Mouse (Mus musculus) liver, postnatal 0 days (tissue): Measurements from ENCODE around the gene Tmem178. TPM values are rescaled to one million over a fixed set of nuclear protein-coding genes. Genes with fewer than 3 reads are reported as not detected.

Source experiments
- ATAC-seq: fragments of 200-750 bp; cut with Nextera tagmentation; 2 replicates; pipeline ENCODE4 v1.8.0; 2017; ENCODE audit warnings: mild to moderate bottlenecking, moderate library complexity
- DNase-seq: peaks from one replicate; pipeline ENCODE4 v3.0.0-alpha.2; 2016
- H3K27ac ChIP-seq: fragments of 300-500 bp; sonication (generic); 2 replicates; pipeline ENCODE4 v1.5.1; 2014; ENCODE audit warnings: antibody characterized with exemption, moderate library complexity, mild to moderate bottlenecking, low read depth
- H3K27me3 ChIP-seq: fragments of 300-500 bp; sonication (generic); 2 replicates; pipeline ENCODE4 v1.6.1; 2014; ENCODE audit warnings: low read length, control low read depth, mixed read lengths; ENCODE audit not compliant: insufficient read depth
- H3K36me3 ChIP-seq: fragments of 300-500 bp; sonication (generic); replicated peaks from 2 replicates; pipeline ENCODE4 v1.6.1; 2014; ENCODE audit warnings: mild to moderate bottlenecking, control low read depth, low read length, moderate library complexity, mixed read lengths; ENCODE audit not compliant: insufficient read depth
- H3K4me1 ChIP-seq: fragments of 300-500 bp; sonication (generic); 2 replicates; pipeline ENCODE4 v1.6.1; 2014; ENCODE audit warnings: antibody characterized with exemption, mild to moderate bottlenecking, control low read depth; ENCODE audit not compliant: insufficient read depth
- H3K4me2 ChIP-seq: fragments of 300-500 bp; sonication (generic); 2 replicates; pipeline ENCODE4 v1.6.1; 2014; ENCODE audit warnings: low read depth, mild to moderate bottlenecking, low read length, moderate library complexity, mixed read lengths
- H3K4me3 ChIP-seq: fragments of 300-500 bp; sonication (generic); 2 replicates; pipeline ENCODE4 v1.5.1; 2014; ENCODE audit warnings: low read depth, low read length
- H3K9ac ChIP-seq: fragments of 300-500 bp; sonication (generic); replicated peaks from 2 replicates; pipeline ENCODE4 v1.6.1; 2014; ENCODE audit warnings: mild to moderate bottlenecking, moderate library complexity
- H3K9me3 ChIP-seq: fragments of 300-500 bp; sonication (generic); 2 replicates; pipeline ENCODE4 v1.6.1; 2016; ENCODE audit warnings: mild to moderate bottlenecking, control low read depth, low read length, mixed read lengths
- CTCF ChIP-seq: sonication (generic); IDR thresholded peaks from 2 replicates; pipeline ENCODE4 v1.5.1; 2016; ENCODE audit warnings: antibody characterized with exemption, low read depth
- EP300 ChIP-seq: IDR thresholded peaks from 2 replicates; pipeline ENCODE4 v1.6.1; 2016; ENCODE audit warnings: antibody characterized with exemption, low read depth, mild to moderate bottlenecking
- WGBS: fragments of 180-500 bp; shearing (Covaris S2); extraction: QIAGEN DNeasy Blood & Tissue Kit; methylation state at CpG from one replicate; pipeline ENCODE4 v1.1.7; 2014; ENCODE audit not compliant: insufficient replicate concordance; 5-methylcytosine and 5-hydroxymethylcytosine counted together
- polyA plus RNA-seq: library from polyadenylated mRNA; unstranded; fragments of >200 nt; fragmentation: Nextera tagmentation; extraction: Ambion mirVana; gene quantifications from 2 replicates; pipeline ENCODE4 v1.2.1, GENCODE M21; 2015

The Tmem178 gene
- polyA plus RNA-seq, 1 experiment from 2014 or later = 0.38 TPM

DNA sequence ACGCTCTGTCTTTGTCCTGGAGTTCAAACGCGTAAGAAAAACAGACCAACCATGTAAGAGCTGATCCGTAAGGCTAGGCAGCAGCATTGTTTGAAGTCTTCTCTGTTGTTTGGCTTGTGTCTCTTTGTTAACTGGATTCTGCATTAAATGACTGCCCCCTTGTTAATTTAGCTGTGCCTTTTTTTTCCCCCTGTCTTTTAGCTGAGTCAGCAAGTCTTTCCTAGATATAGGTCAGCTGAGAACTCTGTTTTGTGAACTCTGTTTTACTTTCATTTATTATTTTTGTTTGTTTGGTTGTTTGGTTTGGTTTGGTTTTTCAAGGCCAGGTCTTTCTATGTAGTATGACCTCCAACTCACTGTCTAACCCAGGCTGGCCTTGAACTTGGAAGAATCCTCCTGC lies 57.2 kb downstream of the Tmem178 start:
- TF ChIP-seq CTCF = no peak
- TF ChIP-seq EP300 = no peak

DNA sequence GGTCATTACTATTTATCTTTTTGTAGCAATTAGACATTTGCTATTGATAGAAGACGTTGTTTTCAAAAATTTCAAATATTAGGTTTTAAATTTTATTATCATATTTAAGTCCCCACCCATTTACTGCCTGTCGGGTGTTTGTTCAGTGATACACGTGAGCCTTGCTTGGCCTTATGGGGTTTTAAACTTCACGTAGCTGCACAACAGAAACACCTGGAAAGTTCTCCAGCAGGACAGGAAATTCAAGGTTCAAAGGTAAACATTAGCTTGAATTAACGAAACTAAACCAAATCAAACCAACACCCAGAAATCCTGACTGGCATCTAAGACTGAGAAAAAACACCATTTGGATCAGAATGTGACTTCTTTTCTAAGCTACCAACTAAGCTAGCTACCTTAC lies 57.7 kb downstream of the Tmem178 start:
- TF ChIP-seq CTCF (no peak), EP300 (no peak)
- Histone ChIP-seq H3K4me3 (no peak overlapping the region), H3K9me3 (no peaks in the 10 kb centered on the region), H3K27me3 (no peaks in the 10 kb centered on the region), H3K4me1 (no peaks in the 10 kb centered on the region), H3K9ac (no peak overlapping the region), H3K36me3 (no peaks in the 10 kb centered on the region), H3K27ac (no peak overlapping the region), H3K4me2 (no peak overlapping the region)
- 74% methylated on average over 5 of the region's 5 CpGs for WGBS
- no peak for DNase-seq
- no peak for ATAC-seq

More for the DNA sequence above, 57.2 kb downstream of the Tmem178 start:
- H3K4me1 ChIP-seq = no peaks in the 10 kb centered on the region
- no peak overlapping the region for H3K4me2 ChIP-seq
- H3K27me3 ChIP-seq = no peaks in the 10 kb centered on the region
- ATAC-seq (no peak), DNase-seq (no peak)
- H3K36me3 ChIP-seq = no peaks in the 10 kb centered on the region
- no peak overlapping the region for H3K27ac ChIP-seq
- no peak overlapping the region for H3K4me3 ChIP-seq
- WGBS = 88% methylated on average over 4 of the region's 4 CpGs
- no peak overlapping the region for H3K9ac ChIP-seq
- H3K9me3 ChIP-seq = no peaks in the 10 kb centered on the region

- Histone ChIP-seq H3K4me3 (no peak overlapping the region), H3K27ac (no peak overlapping the region), H3K4me2 (no peak overlapping the region), H3K9me3 (no peaks in the 10 kb centered on the region), H3K4me1 (no peaks in the 10 kb centered on the region), H3K27me3 (no peaks in the 10 kb centered on the region), H3K9ac (no peak overlapping the region), H3K36me3 (no peaks in the 10 kb centered on the region)
- DNase-seq (no peak), ATAC-seq (no peak)
- 81% methylated on average over 11 of the region's 11 CpGs for WGBS
- TF ChIP-seq CTCF = no peak
- TF ChIP-seq EP300 = no peak
Measured at GRCm38 (mm10) chr17:81004454-81004853, 60.0 kb downstream of the Tmem178 start.

DNA sequence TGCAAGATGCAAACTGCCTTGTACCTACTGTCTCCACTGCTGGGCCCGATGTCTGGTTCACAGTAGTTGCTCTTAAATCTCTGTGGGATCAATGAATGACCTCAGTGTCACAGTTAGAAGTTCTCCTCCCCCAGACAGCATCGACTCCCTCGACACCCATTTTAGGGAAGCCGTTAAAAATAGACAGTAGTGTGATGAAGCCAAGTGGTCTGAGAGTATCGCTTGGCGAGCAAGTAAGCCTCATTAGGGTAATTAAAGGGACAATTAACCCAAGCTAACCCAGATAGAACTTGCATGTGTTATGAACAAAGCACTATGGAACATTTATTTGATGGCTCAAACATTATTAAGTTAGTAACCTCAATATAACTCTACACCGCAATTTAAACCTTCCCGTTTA lies 60.9 kb downstream of the Tmem178 start:
- no peaks in the 10 kb centered on the region for H3K36me3 ChIP-seq
- H3K4me3 ChIP-seq = no peak overlapping the region
- H3K9ac ChIP-seq = no peak overlapping the region
- no peaks in the 10 kb centered on the region for H3K4me1 ChIP-seq
- no peak overlapping the region for H3K27ac ChIP-seq
- no peaks in the 10 kb centered on the region for H3K27me3 ChIP-seq
- ATAC-seq (no peak), DNase-seq (no peak)
- H3K4me2 ChIP-seq = no peak overlapping the region
- TF ChIP-seq CTCF = no peak
- no peak for TF ChIP-seq EP300
- 75% methylated on average over 8 of the region's 8 CpGs for WGBS
- no peaks in the 10 kb centered on the region for H3K9me3 ChIP-seq

DNA sequence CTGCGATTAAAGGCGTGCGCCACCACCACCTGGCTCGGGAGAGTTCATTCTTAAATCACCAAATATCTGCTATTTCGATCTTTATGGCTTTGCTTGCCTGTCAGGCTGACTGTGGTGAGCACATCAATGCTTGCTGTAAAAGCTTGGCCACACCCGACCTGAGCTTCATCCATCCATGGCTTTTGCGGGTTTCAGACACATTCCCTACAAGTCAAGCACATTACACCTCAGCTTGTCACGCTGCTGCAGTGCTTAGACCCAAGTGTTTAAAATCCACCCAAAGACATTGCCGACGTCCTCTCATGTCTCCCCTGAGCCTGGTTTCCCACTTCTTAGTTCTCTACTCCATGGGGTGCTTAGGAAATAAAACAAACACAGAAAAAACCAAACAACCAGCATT lies 64.7 kb downstream of the Tmem178 start:
- no peaks in the 10 kb centered on the region for H3K36me3 ChIP-seq
- no peak overlapping the region for H3K9ac ChIP-seq
- no peak overlapping the region for H3K4me3 ChIP-seq
- ATAC-seq (no peak), DNase-seq (no peak)
- H3K27ac ChIP-seq = no peak overlapping the region
- H3K4me2 ChIP-seq = no peak overlapping the region
- no peaks in the 10 kb centered on the region for H3K9me3 ChIP-seq
- H3K27me3 ChIP-seq = no peaks in the 10 kb centered on the region
- no peak for TF ChIP-seq EP300
- no peak for TF ChIP-seq CTCF
- WGBS = 82% methylated on average over 10 of the region's 10 CpGs
- no peaks in the 10 kb centered on the region for H3K4me1 ChIP-seq

- no peaks in the 10 kb centered on the region for H3K9me3 ChIP-seq
- no peak for TF ChIP-seq CTCF
- TF ChIP-seq EP300 = no peak
- no peak for ATAC-seq
- no peaks in the 10 kb centered on the region for H3K36me3 ChIP-seq
- H3K4me3 ChIP-seq = no peak overlapping the region
- no peak overlapping the region for H3K27ac ChIP-seq
- no peak overlapping the region for H3K4me2 ChIP-seq
- no peaks in the 10 kb centered on the region for H3K27me3 ChIP-seq
- WGBS = 72% methylated on average over 3 of the region's 3 CpGs
- no peaks in the 10 kb centered on the region for H3K4me1 ChIP-seq
- no peak overlapping the region for H3K9ac ChIP-seq
- DNase-seq = no peak
Measured at GRCm38 (mm10) chr17:81010199-81010598, 65.8 kb downstream of the Tmem178 start.
